Mouse (Mus musculus): ENCODE results near the gene Parl.

Gene Parl

GRCm38 (mm10) chr16:20237426-20237825, 64.8 kb downstream of the Parl start:
- no peak for DNase-seq (ENCODE audit: low read depth, low spot score)

DNA sequence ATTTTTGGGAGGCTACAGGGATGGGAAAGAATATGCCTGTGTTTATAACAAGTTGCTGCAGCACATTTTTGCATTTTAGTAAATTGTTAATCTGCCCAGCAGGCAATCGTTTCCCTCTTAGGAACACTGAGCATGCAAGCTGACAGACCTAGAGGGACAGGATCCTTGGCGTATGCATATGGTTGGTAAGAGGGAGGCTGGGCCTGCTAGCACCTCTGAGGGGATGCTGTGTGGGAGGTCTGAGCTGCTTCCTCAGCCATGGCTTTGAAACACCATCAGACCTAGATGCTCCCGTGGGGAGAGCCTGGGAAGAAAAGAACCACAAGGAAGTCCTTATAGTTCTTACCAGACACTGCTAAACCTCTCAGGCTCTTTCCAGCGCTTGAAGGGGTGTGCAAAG, 67.8 kb downstream of the Parl start:
- DNase-seq (ENCODE audit: low read depth, low spot score), result no peak
